Mouse (Mus musculus): ENCODE measurements around the gene Uspl1. TPM values are rescaled to one million over a fixed set of nuclear protein-coding genes. Genes with fewer than 3 reads are reported as not detected.

Uspl1 gene
- 2.8 and 3.0 TPM in 2 replicates for polyA plus RNA-seq (2012)

GRCm38 (mm10) chr5:149184104-149184843 is at the start of gene Uspl1, which contains the start of gene Hmgb1:
Uspl1 (plus strand) TSS chr5:149184350.
Hmgb1 (minus strand) TSS chr5:149184489.

DNA sequence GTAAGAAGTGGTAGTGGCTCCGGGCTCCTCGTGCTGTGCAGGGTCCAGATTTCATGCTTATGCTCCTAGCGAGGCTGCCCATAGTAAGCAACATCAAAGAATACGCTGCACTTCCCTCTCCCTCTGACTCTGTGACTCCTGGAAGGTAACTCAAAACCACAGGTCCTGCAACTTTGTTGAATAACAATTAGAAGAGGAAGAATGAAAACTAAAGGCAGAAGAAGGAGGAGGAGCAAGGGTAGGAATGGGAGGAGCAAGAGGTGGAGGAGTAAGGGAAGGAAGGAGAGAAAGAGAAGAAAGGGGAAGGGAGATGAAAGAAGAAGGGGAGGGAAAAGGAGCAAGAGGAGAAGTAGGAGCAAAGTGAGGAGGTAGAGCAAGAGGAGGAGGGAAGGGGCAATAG is 80.3 kb downstream of the Uspl1 start, which contains the start of gene Alox5ap:
Gene Alox5ap (plus strand): TSS at position 363 of the 400 bp plus-strand sequence.

Other genes with a start within 250 kb of the Uspl1 start
- gene Gm42791, start 189.2 kb upstream of the Uspl1 start, polyA plus RNA-seq (2012) = not detected in 2 replicates
- 1,013 and 1,089 TPM in 2 replicates for gene Hmgb1, start 139 bp downstream of the Uspl1 start, polyA plus RNA-seq (2012)
- gene Alox5ap, start 80.4 kb downstream of the Uspl1 start, polyA plus RNA-seq (2012) = 13.7 and 14.8 TPM in 2 replicates
- gene Medag, start 227.4 kb downstream of the Uspl1 start, polyA plus RNA-seq (2012) = not detected in 2 replicates